Mouse (Mus musculus): Measurements from ENCODE around the gene Ppat. TPM values are rescaled to one million over a fixed set of nuclear protein-coding genes. Genes with fewer than 3 reads are reported as not detected.

Gene Ppat
- polyA plus RNA-seq, 1 experiment = 0.49 TPM

DNA sequence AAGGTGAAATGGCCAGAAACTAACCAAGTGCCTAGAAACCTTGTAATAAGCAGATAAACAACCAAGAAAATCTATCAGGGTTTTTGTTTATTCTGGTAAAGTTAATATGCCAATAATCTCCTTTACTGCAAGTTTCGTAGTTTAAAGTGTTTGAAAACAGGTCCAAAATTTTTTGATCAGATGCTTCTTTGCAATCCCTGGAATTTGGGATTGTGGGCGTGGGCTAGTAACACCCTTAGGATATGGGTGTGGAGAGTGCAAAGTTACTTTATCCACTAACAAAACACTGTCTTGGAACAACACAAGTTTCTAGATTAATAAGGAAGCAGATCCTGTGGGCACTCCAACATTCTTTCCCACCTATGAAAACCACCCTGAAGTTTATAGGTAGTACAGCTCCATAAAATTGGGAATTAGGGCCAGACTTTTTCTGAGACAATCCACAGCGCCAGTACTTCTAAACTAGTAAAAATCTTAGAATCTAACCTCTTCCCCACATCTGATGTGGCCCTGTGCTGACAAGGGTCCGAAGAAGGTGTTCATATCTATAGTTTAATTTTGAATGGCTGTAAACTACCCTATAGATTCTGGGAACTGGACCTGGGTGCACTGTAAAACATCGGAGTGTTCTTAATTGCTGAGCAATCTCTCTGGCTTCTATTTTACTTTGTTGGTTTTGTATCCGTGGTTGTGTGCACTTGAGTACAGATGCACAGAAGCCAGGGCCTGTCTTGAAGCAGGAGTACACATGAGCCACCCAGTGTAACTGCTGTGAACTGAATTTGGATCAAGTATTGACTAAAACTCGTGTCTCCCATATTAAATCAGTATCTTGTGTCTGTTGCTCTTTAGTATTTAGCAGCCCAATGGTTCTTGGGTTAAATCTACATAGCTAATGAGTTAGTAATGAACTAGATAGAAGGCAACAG lies 998 bp upstream of the Ppat start:
- Histone ChIP-seq H3K4me1 (ENCODE audit: control insufficient read depth) (peaks cover 70% of the 10 kb centered on the region), H3K9me3 (ENCODE audit: control insufficient read depth, low read length) (no peaks in the 10 kb centered on the region), H3K4me3 (replicated peaks) (peak overlapping the region; percentile 84), H3K27me3 (ENCODE audit: control insufficient read depth) (no peaks in the 10 kb centered on the region), H3K36me3 (ENCODE audit: control insufficient read depth) (peaks cover 56% of the 10 kb centered on the region)
- no peak for TF ChIP-seq GATA1 (IDR thresholded peaks at IDR 0.05; ENCODE audit: low read length)
- no peak for TF ChIP-seq TAL1 (IDR thresholded peaks at IDR 0.05; ENCODE audit: low read length)

- Histone ChIP-seq H3K4me1 (ENCODE audit: control insufficient read depth) (peaks cover 80% of the 10 kb centered on the region), H3K36me3 (ENCODE audit: control insufficient read depth) (peaks cover 49% of the 10 kb centered on the region), H3K9me3 (ENCODE audit: control insufficient read depth, low read length) (no peaks in the 10 kb centered on the region), H3K27me3 (ENCODE audit: control insufficient read depth) (no peaks in the 10 kb centered on the region), H3K4me3 (replicated peaks) (peak overlapping the region; percentile 84)
- TF ChIP-seq TAL1 (IDR thresholded peaks at IDR 0.05; ENCODE audit: low read length) (no peak), GATA1 (IDR thresholded peaks at IDR 0.05; ENCODE audit: low read length) (no peak)
These were observed 854 bp downstream of the Ppat start for GRCm38 (mm10) chr5:76950343-76951105.

DNA sequence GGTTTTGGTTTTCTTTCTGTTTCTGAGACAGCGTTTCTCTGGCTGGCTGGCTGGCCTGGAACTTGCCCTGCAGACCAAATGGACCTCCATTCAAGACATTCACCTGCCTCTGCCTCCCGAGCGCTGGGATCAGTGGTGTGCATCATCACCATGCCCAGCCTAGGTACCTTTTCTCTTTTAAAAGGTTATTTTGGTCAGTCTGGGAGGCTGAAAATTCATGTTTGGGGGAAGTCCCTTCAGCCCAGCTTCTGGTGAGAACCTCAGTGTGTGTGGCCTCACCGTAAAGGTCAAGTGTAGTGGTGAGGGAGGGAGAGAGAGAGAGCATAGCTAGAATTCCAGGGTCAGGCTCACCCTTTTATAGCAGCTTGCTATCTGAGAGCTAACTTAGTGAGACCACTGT lies 3.6 kb downstream of the Ppat start:
- Histone ChIP-seq H3K27me3 (ENCODE audit: control insufficient read depth) (no peaks in the 10 kb centered on the region), H3K9me3 (ENCODE audit: control insufficient read depth, low read length) (no peaks in the 10 kb centered on the region), H3K4me3 (replicated peaks) (no peak overlapping the region), H3K36me3 (ENCODE audit: control insufficient read depth) (peaks cover 34% of the 10 kb centered on the region), H3K4me1 (ENCODE audit: control insufficient read depth) (peaks cover 62% of the 10 kb centered on the region)
- TF ChIP-seq GATA1 (IDR thresholded peaks at IDR 0.05; ENCODE audit: low read length) (no peak), TAL1 (IDR thresholded peaks at IDR 0.05; ENCODE audit: low read length) (no peak)

- H3K4me1 ChIP-seq (ENCODE audit: control insufficient read depth) = peaks cover 59% of the 10 kb centered on the region
- no peaks in the 10 kb centered on the region for H3K27me3 ChIP-seq (ENCODE audit: control insufficient read depth)
- H3K9me3 ChIP-seq (ENCODE audit: control insufficient read depth, low read length) = no peaks in the 10 kb centered on the region
- peaks cover 36% of the 10 kb centered on the region for H3K36me3 ChIP-seq (ENCODE audit: control insufficient read depth)
- TF ChIP-seq TAL1 (IDR thresholded peaks at IDR 0.05; ENCODE audit: low read length) = no peak
- no peak for TF ChIP-seq GATA1 (IDR thresholded peaks at IDR 0.05; ENCODE audit: low read length)
- H3K4me3 ChIP-seq (replicated peaks) = no peak overlapping the region
These were observed 4.2 kb downstream of the Ppat start for GRCm38 (mm10) chr5:76947142-76947541.

GRCm38 (mm10) chr5:76945678-76946033 lies 5.7 kb downstream of the Ppat start:
- no peaks in the 10 kb centered on the region for H3K9me3 ChIP-seq (ENCODE audit: control insufficient read depth, low read length)
- H3K4me3 ChIP-seq (replicated peaks) = no peak overlapping the region
- TF ChIP-seq TAL1 (IDR thresholded peaks at IDR 0.05; ENCODE audit: low read length) (no peak), GATA1 (IDR thresholded peaks at IDR 0.05; ENCODE audit: low read length) (no peak)
- H3K36me3 ChIP-seq (ENCODE audit: control insufficient read depth) = peaks cover 44% of the 10 kb centered on the region
- no peaks in the 10 kb centered on the region for H3K27me3 ChIP-seq (ENCODE audit: control insufficient read depth)
- H3K4me1 ChIP-seq (ENCODE audit: control insufficient read depth) = peaks cover 55% of the 10 kb centered on the region

- Histone ChIP-seq H3K36me3 (ENCODE audit: control insufficient read depth) (peaks cover 49% of the 10 kb centered on the region), H3K4me3 (replicated peaks) (no peak overlapping the region), H3K9me3 (ENCODE audit: control insufficient read depth, low read length) (no peaks in the 10 kb centered on the region), H3K4me1 (ENCODE audit: control insufficient read depth) (peaks cover 52% of the 10 kb centered on the region), H3K27me3 (ENCODE audit: control insufficient read depth) (no peaks in the 10 kb centered on the region)
- no peak for TF ChIP-seq GATA1 (IDR thresholded peaks at IDR 0.05; ENCODE audit: low read length)
- TF ChIP-seq TAL1 (IDR thresholded peaks at IDR 0.05; ENCODE audit: low read length) = no peak
These were observed 6.3 kb downstream of the Ppat start for GRCm38 (mm10) chr5:76944965-76945677.

GRCm38 (mm10) chr5:76942505-76942904 lies 8.9 kb downstream of the Ppat start:
- no peak overlapping the region for H3K4me3 ChIP-seq (replicated peaks)
- no peaks in the 10 kb centered on the region for H3K27me3 ChIP-seq (ENCODE audit: control insufficient read depth)
- no peaks in the 10 kb centered on the region for H3K9me3 ChIP-seq (ENCODE audit: control insufficient read depth, low read length)
- peaks cover 42% of the 10 kb centered on the region for H3K36me3 ChIP-seq (ENCODE audit: control insufficient read depth)
- peaks cover 35% of the 10 kb centered on the region for H3K4me1 ChIP-seq (ENCODE audit: control insufficient read depth)
- TF ChIP-seq TAL1 (IDR thresholded peaks at IDR 0.05; ENCODE audit: low read length) (no peak), GATA1 (IDR thresholded peaks at IDR 0.05; ENCODE audit: low read length) (no peak)

- H3K36me3 ChIP-seq (ENCODE audit: control insufficient read depth) = peaks cover 36% of the 10 kb centered on the region
- TF ChIP-seq TAL1 (IDR thresholded peaks at IDR 0.05; ENCODE audit: low read length) (no peak), GATA1 (IDR thresholded peaks at IDR 0.05; ENCODE audit: low read length) (no peak)
- no peaks in the 10 kb centered on the region for H3K9me3 ChIP-seq (ENCODE audit: control insufficient read depth, low read length)
- peaks cover 30% of the 10 kb centered on the region for H3K4me1 ChIP-seq (ENCODE audit: control insufficient read depth)
- no peaks in the 10 kb centered on the region for H3K27me3 ChIP-seq (ENCODE audit: control insufficient read depth)
- H3K4me3 ChIP-seq (replicated peaks) = no peak overlapping the region
These were observed 9.4 kb downstream of the Ppat start for GRCm38 (mm10) chr5:76941975-76942374.
